15 mouse cellular contexts compared by ENCODE assay signal in the genomic region with DNA sequence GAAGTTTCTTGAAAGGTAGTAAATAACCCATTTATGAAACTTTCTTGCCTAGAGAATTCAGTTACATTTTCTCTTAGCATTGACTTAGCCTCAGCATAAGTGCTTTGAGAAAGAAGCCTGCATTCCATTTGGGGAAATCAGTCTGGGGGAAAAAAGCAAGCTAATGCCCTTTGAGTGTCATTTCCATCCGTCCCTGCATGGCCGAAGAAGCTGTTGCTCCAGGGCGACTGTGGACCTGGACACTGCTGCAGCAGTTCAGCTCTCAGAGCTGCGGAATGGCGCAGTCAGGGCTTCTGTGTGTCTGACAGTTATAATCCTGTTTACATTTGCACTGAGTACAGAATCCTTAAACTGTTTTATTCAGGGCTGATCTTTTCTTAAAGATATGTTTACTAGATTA. TPM values are rescaled to one million over a fixed set of nuclear protein-coding genes. Genes with fewer than 3 reads are reported as not detected.
A peak's percentile ranks its signal among the peaks of the same experiment; 100 is the strongest.
DNase-seq lines count a peak whose midpoint lies in the region; ATAC-seq and TF ChIP-seq lines count a peak whose summit lies in the region.
"Had no signal": no experiment of that assay in that cellular context is flagged by ENCODE, and none has a peak within 500 bp of the region (broad histone marks: within the 10 kb centered on the region; RNA-seq: fewer than 3 reads in every experiment).

No protein-coding gene starts in this region.

- H3K4me1 ChIP-seq in heart, embryonic 12.5 days (replicated peaks) = peaks cover 22% of the 10 kb centered on the region
- peaks cover 6% of the 10 kb centered on the region for H3K4me1 ChIP-seq in embryonic facial prominence, embryonic 12.5 days
- H3K4me1 ChIP-seq in limb, embryonic 10.5 days = peaks cover 52% of the 10 kb centered on the region
- H3K4me1 ChIP-seq in liver, postnatal 0 days (ENCODE audit: insufficient read depth) = no peaks in the 10 kb centered on the region

- 0 out of 2 replicates have a peak overlapping the region, but pooled peaks have one; percentile 26 for H3K4me2 ChIP-seq in heart, embryonic 12.5 days
- H3K4me2 ChIP-seq in embryonic facial prominence, embryonic 12.5 days (replicated peaks) = peak overlapping the region; percentile 68
- H3K4me2 ChIP-seq in liver, postnatal 0 days (ENCODE audit: low read depth, low read length) = no peak overlapping the region
- H3K4me2 ChIP-seq: heart, embryonic 15.5 days had no signal

- H3K9ac ChIP-seq in heart, embryonic 12.5 days = no peak overlapping the region
- H3K9ac ChIP-seq in embryonic facial prominence, embryonic 12.5 days = 0 out of 2 replicates have a peak overlapping the region, but pooled peaks have one; percentile 38
- H3K9ac ChIP-seq in liver, postnatal 0 days (replicated peaks) = no peak overlapping the region
- H3K9ac ChIP-seq: heart, embryonic 15.5 days had no signal

- H3K27me3 ChIP-seq in heart, embryonic 12.5 days (replicated peaks) = peaks cover 7% of the 10 kb centered on the region
- no peaks in the 10 kb centered on the region for H3K27me3 ChIP-seq in embryonic facial prominence, embryonic 12.5 days
- H3K27me3 ChIP-seq in limb, embryonic 10.5 days (ENCODE audit: low read depth, poor library complexity, severe bottlenecking) = no peaks in the 10 kb centered on the region
- peaks cover 30% of the 10 kb centered on the region for H3K27me3 ChIP-seq in liver, postnatal 0 days (ENCODE audit: insufficient read depth, low read length)

- no peaks in the 10 kb centered on the region for H3K9me3 ChIP-seq in heart, embryonic 12.5 days (replicated peaks)
- no peaks in the 10 kb centered on the region for H3K9me3 ChIP-seq in embryonic facial prominence, embryonic 12.5 days
- no peaks in the 10 kb centered on the region for H3K9me3 ChIP-seq in limb, embryonic 10.5 days (replicated peaks)
- no peaks in the 10 kb centered on the region for H3K9me3 ChIP-seq in liver, postnatal 0 days (ENCODE audit: low read length)
- H3K9me3 ChIP-seq: heart, embryonic 15.5 days had no signal

- DNase-seq in heart, postnatal 4 days = no peak
- DNase-seq in limb, embryonic 10.5 days (ENCODE audit: low spot score) = no peak
- peak; percentile 65 for DNase-seq in retina, embryonic 14.5 days (ENCODE audit: low spot score)
- DNase-seq in liver, postnatal 0 days = no peak
- DNase-seq in cerebellum, postnatal 36 days = no peak
- no peak for DNase-seq in cerebellum, postnatal 4 days (ENCODE audit: low spot score in 2 of 2)
- DNase-seq: adrenal gland, postnatal 36 days; gastrocnemius, postnatal 10 days; kidney, adult 9 months; lung, adult 18-20 months; right cerebral cortex, adult 18-20 months had no signal

- no peak overlapping the region for H3K4me3 ChIP-seq in heart, embryonic 12.5 days
- 0 out of 2 replicates have a peak overlapping the region, but pooled peaks have one; percentile 16 for H3K4me3 ChIP-seq in embryonic facial prominence, embryonic 12.5 days
- H3K4me3 ChIP-seq in limb, embryonic 10.5 days = no peak overlapping the region
- no peak overlapping the region for H3K4me3 ChIP-seq in liver, postnatal 0 days (ENCODE audit: low read depth, low read length)
- H3K4me3 ChIP-seq: heart, embryonic 15.5 days had no signal

- H3K36me3 ChIP-seq in heart, embryonic 12.5 days = no peaks in the 10 kb centered on the region
- no peaks in the 10 kb centered on the region for H3K36me3 ChIP-seq in embryonic facial prominence, embryonic 12.5 days
- H3K36me3 ChIP-seq in limb, embryonic 10.5 days = no peaks in the 10 kb centered on the region
- H3K36me3 ChIP-seq in liver, postnatal 0 days (replicated peaks; ENCODE audit: insufficient read depth, low read length) = no peaks in the 10 kb centered on the region
- H3K36me3 ChIP-seq: heart, embryonic 15.5 days had no signal

- TF ChIP-seq EP300 in liver, postnatal 0 days (IDR thresholded peaks at IDR 0.05; ENCODE audit: low read depth) = no peak

- ATAC-seq in heart, embryonic 12.5 days (ENCODE audit: insufficient number of reproducible peaks, low FRiP score) = no peak
- ATAC-seq in embryonic facial prominence, embryonic 12.5 days (ENCODE audit: insufficient number of reproducible peaks, insufficient read depth, low FRiP score, low TSS enrichment) = no peak
- ATAC-seq in liver, postnatal 0 days = no peak

- no peak for TF ChIP-seq CTCF in liver, postnatal 0 days (IDR thresholded peaks at IDR 0.05; ENCODE audit: low read depth)

- no peak overlapping the region for H3K27ac ChIP-seq in heart, embryonic 12.5 days (ENCODE audit: poor library complexity, severe bottlenecking)
- H3K27ac ChIP-seq in embryonic facial prominence, embryonic 12.5 days = peak overlapping the region; percentile 82
- peak overlapping the region; percentile 53; the same call in 1 of the 2 replicates for H3K27ac ChIP-seq in limb, embryonic 10.5 days
- H3K27ac ChIP-seq in liver, postnatal 0 days (ENCODE audit: low read depth) = no peak overlapping the region
- H3K27ac ChIP-seq: heart, embryonic 15.5 days had no signal

- WGBS in heart, embryonic 12.5 days = 51% methylated on average over 5 of the region's 5 CpGs
- 11% methylated on average over 5 of the region's 5 CpGs for WGBS in embryonic facial prominence, embryonic 12.5 days
- 23% methylated on average over 5 of the region's 5 CpGs for WGBS in limb, embryonic 10.5 days
- WGBS in liver, postnatal 0 days (ENCODE audit: insufficient replicate concordance) = 83% methylated on average over 5 of the region's 5 CpGs

RNA-seq across cellular contexts. Expression of a gene that starts 3.7 kb away (rescaled TPM):
- polyA plus RNA-seq in heart, embryonic 12.5 days (2016; fragmentation: Nextera tagmentation; extraction: Ambion mirVana) = 8.5 and 10.1 TPM in 2 replicates
- total RNA-seq in heart, postnatal 4 days (2021) = under 1 TPM in 1 of 2 experiments, not detected in 1; 0.32 TPM
- 193 and 198 TPM in 2 replicates for polyA plus RNA-seq in embryonic facial prominence, embryonic 12.5 days (2016; fragmentation: Nextera tagmentation; extraction: Ambion mirVana)
- polyA plus RNA-seq in limb, embryonic 10.5 days (2016; fragmentation: Nextera tagmentation; extraction: Ambion mirVana) = 104 and 235 TPM in 2 replicates
- polyA plus RNA-seq in liver, postnatal 0 days (2015; fragmentation: Nextera tagmentation; extraction: Ambion mirVana) = 0.26 and 0.28 TPM in 2 replicates
- total RNA-seq: megakaryocyte progenitor cell, adult 5-6 weeks had no signal

Comparison
In these comparisons a context has a peak if more than half of its experiments do, and no peak if none do; other contexts are left out.
1. H3K27ac ChIP-seq: peak in embryonic facial prominence, embryonic 12.5 days (single experiment) and limb, embryonic 10.5 days (single experiment); none in heart, embryonic 12.5 days (single experiment) and liver, postnatal 0 days (single experiment).